Mouse (Mus musculus) B cell, adult 67 days (primary cell): ENCODE data around the gene Olfr114. TPM values are rescaled to one million over a fixed set of nuclear protein-coding genes. Genes with fewer than 3 reads are reported as not detected.

Experiments
- total RNA-seq, 2 experiments: library from RNA; stranded (reverse); gene quantifications; 4 replicates each; pipeline ENCODE4 v1.2.4; 2023

Olfr114 gene
- not detected for total RNA-seq

DNA sequence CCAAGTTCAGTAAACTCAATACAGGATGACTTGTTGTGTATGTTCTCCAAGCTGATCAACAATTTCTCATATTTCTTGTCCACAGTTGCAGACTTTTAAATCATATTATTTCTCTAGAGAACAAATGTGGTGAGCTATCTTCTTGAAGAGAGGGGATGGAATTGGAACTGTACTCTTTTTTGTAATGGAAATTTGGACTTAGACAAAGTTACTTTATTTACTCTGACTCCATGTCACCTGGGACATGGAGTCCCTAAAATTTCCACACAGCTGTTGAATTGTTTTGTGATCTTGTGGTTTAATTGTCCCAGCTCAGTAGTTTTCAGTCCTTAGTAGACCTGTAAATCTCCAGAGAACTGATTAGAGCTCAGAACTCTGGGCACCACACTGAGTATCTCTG, at the start of gene Olfr114:
Gene Olfr114 (minus strand): TSS at position 101 of the 400 bp plus-strand sequence.

DNA sequence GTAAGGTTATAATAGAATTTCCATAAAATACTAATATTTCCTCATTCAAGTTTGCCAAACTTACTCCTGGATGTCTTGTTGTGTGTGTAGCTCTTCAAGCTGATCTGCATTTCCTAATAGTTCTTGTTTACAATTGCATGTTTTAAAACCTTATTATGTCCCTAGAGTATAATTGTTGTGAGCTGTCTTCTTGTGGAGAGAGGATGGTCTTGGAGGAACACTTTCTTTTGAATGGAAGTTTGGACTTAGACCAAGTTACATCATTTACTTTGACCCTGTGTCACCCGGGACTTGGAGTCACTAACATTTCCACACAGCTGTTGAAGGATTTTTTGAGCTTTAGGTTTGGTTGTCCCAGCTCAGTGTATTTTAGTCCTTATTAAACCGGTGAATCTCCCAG, 34.5 kb upstream of the Olfr114 start, which contains the start of the genes Olfr115 and Olfr116:
Gene Olfr115 (minus strand): TSS at position 101 of the 400 bp plus-strand sequence.
Gene Olfr116 (minus strand): TSS at position 191 of the 400 bp plus-strand sequence.

DNA sequence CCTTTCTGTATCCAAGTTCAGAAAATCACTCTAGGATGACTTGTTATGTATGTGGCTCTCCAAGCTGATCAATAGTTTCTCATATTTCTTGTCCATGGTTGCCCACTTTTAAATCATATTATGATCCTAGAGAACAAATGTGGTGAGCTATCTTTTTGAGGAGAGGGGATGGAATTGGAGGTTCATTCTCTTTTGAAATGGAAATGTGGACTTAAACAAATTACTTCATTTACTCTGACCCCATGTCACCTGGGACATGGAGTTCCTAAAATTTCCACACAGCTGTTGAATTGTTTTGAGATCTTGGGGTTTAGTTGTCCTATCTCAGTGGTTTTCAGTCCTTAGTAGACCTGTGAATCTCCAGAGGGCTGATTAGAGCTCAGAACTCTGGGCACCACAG, 15.0 kb downstream of the Olfr114 start, which contains the start of gene Olfr113:
Gene Olfr113 (minus strand): TSS at position 101 of the 400 bp plus-strand sequence.

DNA sequence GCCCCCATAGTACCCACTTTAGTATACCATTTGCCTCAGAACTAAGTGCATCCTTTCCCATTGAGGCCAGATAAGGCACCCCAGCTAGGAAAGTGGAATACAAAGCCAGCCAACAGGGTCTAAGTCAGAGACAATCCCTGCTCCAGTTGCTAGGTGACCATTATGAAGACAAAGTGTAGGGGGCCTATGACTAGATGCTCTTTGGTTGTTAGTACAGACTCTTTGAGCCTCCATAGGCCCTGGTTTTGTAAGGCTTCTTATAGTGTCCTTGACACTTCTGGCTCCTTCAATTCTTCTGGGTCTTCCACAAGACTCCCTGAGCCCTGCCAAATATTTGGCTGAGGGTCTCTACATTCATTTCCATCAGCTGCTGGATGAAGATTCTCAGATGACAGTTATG, 23.2 kb downstream of the Olfr114 start, which contains the start of gene Olfr112:
Gene Olfr112 (minus strand): TSS at position 101 of the 400 bp plus-strand sequence.

Other genes with a start within 250 kb of the Olfr114 start
- not detected for gene Olfr104-ps, start 233.2 kb downstream of the Olfr114 start, total RNA-seq
- not detected for gene Olfr105-ps, start 213.7 kb downstream of the Olfr114 start, total RNA-seq
- not detected for gene Olfr106-ps, start 202.3 kb downstream of the Olfr114 start, total RNA-seq
- gene Olfr107, start 193.5 kb downstream of the Olfr114 start, total RNA-seq = not detected
- not detected for gene Olfr108, start 147.3 kb downstream of the Olfr114 start, total RNA-seq
- gene Olfr109, start 133.8 kb downstream of the Olfr114 start, total RNA-seq = not detected
- gene H2-M2, start 109.2 kb downstream of the Olfr114 start, total RNA-seq = not detected
- gene Olfr110, start 100.3 kb downstream of the Olfr114 start, total RNA-seq = not detected
- gene Olfr111, start 84.7 kb downstream of the Olfr114 start, total RNA-seq = not detected
- gene Olfr112, start 23.3 kb downstream of the Olfr114 start, total RNA-seq = not detected
- not detected for gene Olfr113, start 15.1 kb downstream of the Olfr114 start, total RNA-seq
- not detected for gene Olfr115, start 34.4 kb upstream of the Olfr114 start, total RNA-seq
- gene Olfr116, start 34.5 kb upstream of the Olfr114 start, total RNA-seq = not detected
- gene Olfr117, start 71.0 kb upstream of the Olfr114 start, total RNA-seq = not detected
- gene Olfr118, start 74.2 kb upstream of the Olfr114 start, total RNA-seq = not detected
- not detected for gene Olfr119, start 103.8 kb upstream of the Olfr114 start, total RNA-seq
- not detected for gene Olfr120, start 129.1 kb upstream of the Olfr114 start, total RNA-seq
- gene Olfr121, start 156.1 kb upstream of the Olfr114 start, total RNA-seq = not detected
- not detected for gene Olfr122, start 175.9 kb upstream of the Olfr114 start, total RNA-seq
- gene Olfr123, start 200.8 kb upstream of the Olfr114 start, total RNA-seq = not detected
- not detected for gene Olfr124, start 207.1 kb upstream of the Olfr114 start, total RNA-seq
- not detected for gene Olfr125, start 240.2 kb upstream of the Olfr114 start, total RNA-seq